Mouse (Mus musculus) stomach, postnatal 0 days (tissue): ENCODE data around the gene Enthd1. TPM values are rescaled to one million over a fixed set of nuclear protein-coding genes. Genes with fewer than 3 reads are reported as not detected.

Source experiments
- ATAC-seq: fragments of 200-750 bp; cut with Nextera tagmentation; 2 replicates; pipeline ENCODE4 v1.8.0; 2017; ENCODE audit not compliant: low FRiP score, low TSS enrichment
- DNase-seq: peaks from one replicate; pipeline ENCODE4 v3.0.0-alpha.2; 2016; ENCODE audit warnings: low spot score
- H3K27ac ChIP-seq: fragments of 300-500 bp; sonication (generic); replicated peaks from 2 replicates; pipeline ENCODE4 v1.5.1; 2014; ENCODE audit warnings: mild to moderate bottlenecking, control low read depth
- H3K27me3 ChIP-seq: fragments of 300-500 bp; sonication (generic); 2 replicates; pipeline ENCODE4 v1.6.1; 2014; ENCODE audit warnings: low read length; ENCODE audit not compliant: control insufficient read depth, insufficient read depth
- H3K36me3 ChIP-seq: fragments of 300-500 bp; sonication (generic); 2 replicates; pipeline ENCODE4 v1.6.1; 2014; ENCODE audit warnings: low read length, mixed read lengths; ENCODE audit not compliant: control insufficient read depth, insufficient read depth
- H3K4me1 ChIP-seq: fragments of 300-500 bp; sonication (generic); replicated peaks from 2 replicates; pipeline ENCODE4 v1.6.1; 2014; ENCODE audit warnings: antibody characterized with exemption; ENCODE audit not compliant: control insufficient read depth, insufficient read depth
- H3K4me2 ChIP-seq: fragments of 300-500 bp; sonication (generic); replicated peaks from 2 replicates; pipeline ENCODE4 v1.6.1; 2014; ENCODE audit warnings: low read depth, mild to moderate bottlenecking, control low read depth, moderate library complexity
- H3K4me3 ChIP-seq: fragments of 300-500 bp; sonication (generic); 2 replicates; pipeline ENCODE4 v1.5.1; 2014; ENCODE audit warnings: low read depth, low read length, control low read depth
- H3K9ac ChIP-seq: fragments of 300-500 bp; sonication (generic); 2 replicates; pipeline ENCODE4 v1.6.1; 2014; ENCODE audit warnings: mild to moderate bottlenecking, low read length, control low read depth, mixed read lengths
- H3K9me3 ChIP-seq: fragments of 300-500 bp; sonication (generic); 2 replicates; pipeline ENCODE4 v1.6.1; 2016; ENCODE audit warnings: low read length; ENCODE audit not compliant: control insufficient read depth
- CTCF ChIP-seq: IDR thresholded peaks from 2 replicates; pipeline ENCODE4 v1.5.1; 2016; ENCODE audit warnings: antibody characterized with exemption, low read depth, mild to moderate bottlenecking, moderate library complexity
- EP300 ChIP-seq: optimal IDR thresholded peaks from 2 replicates; pipeline ENCODE3; 2016; ENCODE audit warnings: antibody characterized with exemption
- WGBS: fragments of 180-500 bp; shearing (Covaris S2); extraction: QIAGEN DNeasy Blood & Tissue Kit; methylation state at CpG from one replicate; pipeline ENCODE4 v1.1.7; 2014; 5-methylcytosine and 5-hydroxymethylcytosine counted together
- polyA plus RNA-seq: library from polyadenylated mRNA; unstranded; fragments of >200 nt; fragmentation: Nextera tagmentation; extraction: Ambion mirVana; gene quantifications from 2 replicates; pipeline ENCODE4 v1.2.1, GENCODE M21; 2015

Enthd1 gene
- polyA plus RNA-seq, 1 experiment from 2014 or later: not detected

GRCm38 (mm10) chr15:80474429-80475002 is 90.4 kb downstream of the Enthd1 start:
- H3K9ac ChIP-seq: no peak overlapping the region
- H3K27ac ChIP-seq: no peak overlapping the region
- WGBS: 75% methylated on average over 6 of the region's 6 CpGs
- H3K4me2 ChIP-seq: no peak overlapping the region
- ATAC-seq (no peak), DNase-seq (no peak)
- no peak overlapping the region for H3K4me3 ChIP-seq
- TF ChIP-seq EP300 (no peak), CTCF (no peak)
- H3K36me3 ChIP-seq: no peaks in the 10 kb centered on the region
- H3K27me3 ChIP-seq: no peaks in the 10 kb centered on the region
- H3K9me3 ChIP-seq: no peaks in the 10 kb centered on the region
- H3K4me1 ChIP-seq: no peaks in the 10 kb centered on the region

- TF ChIP-seq EP300: no peak
- no peak for TF ChIP-seq CTCF
- Histone ChIP-seq H3K27ac (no peak overlapping the region), H3K4me1 (no peaks in the 10 kb centered on the region), H3K36me3 (no peaks in the 10 kb centered on the region), H3K4me2 (no peak overlapping the region), H3K9me3 (no peaks in the 10 kb centered on the region), H3K27me3 (no peaks in the 10 kb centered on the region), H3K9ac (no peak overlapping the region), H3K4me3 (no peak overlapping the region)
- ATAC-seq: no peak
- DNase-seq: no peak
- 87% methylated on average over 4 of the region's 4 CpGs for WGBS
Observed at GRCm38 (mm10) chr15:80467876-80468275, 97.1 kb downstream of the Enthd1 start.

- H3K27me3 ChIP-seq: no peaks in the 10 kb centered on the region
- TF ChIP-seq CTCF (peak; percentile 22; the same call in 1 of the 2 replicates), EP300 (no peak)
- no peak overlapping the region for H3K4me3 ChIP-seq
- peak; percentile 60 for DNase-seq
- H3K9ac ChIP-seq: no peak overlapping the region
- 4% methylated on average over 9 of the region's 9 CpGs for WGBS
- H3K27ac ChIP-seq: no peak overlapping the region
- no peaks in the 10 kb centered on the region for H3K36me3 ChIP-seq
- ATAC-seq: 0 out of 2 replicates have a peak, but pooled peaks have one; percentile 49
- no peaks in the 10 kb centered on the region for H3K9me3 ChIP-seq
- peak overlapping the region; percentile 34 for H3K4me2 ChIP-seq
- H3K4me1 ChIP-seq: no peaks in the 10 kb centered on the region
Observed at GRCm38 (mm10) chr15:80462106-80462505, 102.8 kb downstream of the Enthd1 start.

- 41% methylated on average over 2 of the region's 2 CpGs for WGBS
- TF ChIP-seq EP300 (no peak), CTCF (no peak)
- H3K4me1 ChIP-seq: no peaks in the 10 kb centered on the region
Observed at GRCm38 (mm10) chr15:80461446-80461845, 103.5 kb downstream of the Enthd1 start.

GRCm38 (mm10) chr15:80460011-80460410 is 104.9 kb downstream of the Enthd1 start:
- no peak for TF ChIP-seq CTCF
- 67% methylated on average over 9 of the region's 9 CpGs for WGBS
- no peaks in the 10 kb centered on the region for H3K36me3 ChIP-seq
- H3K9ac ChIP-seq: no peak overlapping the region
- no peaks in the 10 kb centered on the region for H3K9me3 ChIP-seq
- H3K27me3 ChIP-seq: no peaks in the 10 kb centered on the region
- no peak overlapping the region for H3K4me2 ChIP-seq
- DNase-seq (no peak), ATAC-seq (no peak)
- H3K4me1 ChIP-seq: no peaks in the 10 kb centered on the region
- no peak overlapping the region for H3K27ac ChIP-seq
- no peak overlapping the region for H3K4me3 ChIP-seq

More at GRCm38 (mm10) chr15:80461446-80461845, 103.5 kb downstream of the Enthd1 start:
- no peak overlapping the region for H3K9ac ChIP-seq
- no peak overlapping the region for H3K4me3 ChIP-seq
- H3K9me3 ChIP-seq: no peaks in the 10 kb centered on the region
- ATAC-seq (no peak), DNase-seq (no peak)
- no peaks in the 10 kb centered on the region for H3K36me3 ChIP-seq
- H3K27me3 ChIP-seq: no peaks in the 10 kb centered on the region
- no peak overlapping the region for H3K27ac ChIP-seq
- no peak overlapping the region for H3K4me2 ChIP-seq

- Histone ChIP-seq H3K27ac (no peak overlapping the region), H3K36me3 (no peaks in the 10 kb centered on the region), H3K4me1 (no peaks in the 10 kb centered on the region), H3K9me3 (no peaks in the 10 kb centered on the region), H3K9ac (no peak overlapping the region), H3K4me3 (no peak overlapping the region), H3K27me3 (no peaks in the 10 kb centered on the region), H3K4me2 (no peak overlapping the region)
- WGBS: 88% methylated on average over 3 of the region's 3 CpGs
- no peak for DNase-seq
- ATAC-seq: no peak
- TF ChIP-seq EP300 (no peak), CTCF (no peak)
Observed at GRCm38 (mm10) chr15:80457984-80458383, 107.0 kb downstream of the Enthd1 start.
